Mouse (Mus musculus) E14TG2a.4 (cell line): ENCODE data around the gene Mpz.

Source experiments
- CTCF ChIP-seq: conservative IDR thresholded peaks from 2 replicates; pipeline ENCODE4 v1.5.1; 2014; ENCODE audit warnings: low read length
- POU5F1 ChIP-seq: IDR thresholded peaks from 2 replicates; pipeline ENCODE4 v1.6.1; 2014; ENCODE audit warnings: low read length, borderline replicate concordance

GRCm38 (mm10) chr1:171200769-171201168 is 50.3 kb downstream of the Mpz start:
- TF ChIP-seq CTCF (no peak), POU5F1 (no peak)
